Mouse (Mus musculus) adipocyte (in vitro differentiated cells): ENCODE data around the gene Capza1.
"Not testable (repeated sequence)": the region's sequence is repeated elsewhere in the genome, so short reads cannot be mapped to it uniquely, and the experiment has no call there.

Experiments used
- DNase-seq: peaks from one replicate; pipeline ENCODE4 v3.0.0-alpha.2; 2016; ENCODE audit warnings: low spot score

The Capza1 gene

GRCm38 (mm10) chr3:104863786-104864650, at the start of gene Capza1, which contains the start of gene St7l:
Gene Capza1, minus strand, starts transcription at chr3:104864505.
Gene St7l, plus strand, starts transcription at chr3:104864005.
- peak; percentile 91 for DNase-seq

- DNase-seq, result no peak
Measured at GRCm38 (mm10) chr3:104909195-104909594, 44.9 kb upstream of the Capza1 start.

DNA sequence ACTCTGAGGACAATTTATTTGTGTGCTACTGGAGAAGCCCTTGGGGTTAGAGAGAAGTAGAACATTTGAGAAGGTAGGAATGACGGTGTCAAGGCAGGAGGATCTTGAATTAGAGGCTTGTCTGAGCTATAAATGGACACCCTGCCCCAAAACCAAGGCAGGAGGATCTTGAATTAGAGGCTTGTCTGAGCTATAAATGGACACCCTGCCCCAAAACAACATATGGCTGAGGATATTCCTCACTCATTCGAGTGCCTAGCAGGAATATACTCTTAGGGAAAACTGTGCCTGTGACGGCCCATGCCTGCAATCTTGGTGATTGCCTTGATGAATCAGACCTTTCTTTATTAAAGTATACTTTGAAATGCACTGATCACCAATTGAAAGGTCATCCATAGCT, 41.7 kb upstream of the Capza1 start:
- no peak for DNase-seq

GRCm38 (mm10) chr3:104905389-104905788, 41.1 kb upstream of the Capza1 start:
- DNase-seq, result no peak

- DNase-seq, result no peak
Measured at GRCm38 (mm10) chr3:104901154-104901553, 36.8 kb upstream of the Capza1 start.

- no peak for DNase-seq
Measured at GRCm38 (mm10) chr3:104896141-104896540, 31.8 kb upstream of the Capza1 start.

- DNase-seq, result no peak
Measured at GRCm38 (mm10) chr3:104888585-104888984, 24.3 kb upstream of the Capza1 start.

DNA sequence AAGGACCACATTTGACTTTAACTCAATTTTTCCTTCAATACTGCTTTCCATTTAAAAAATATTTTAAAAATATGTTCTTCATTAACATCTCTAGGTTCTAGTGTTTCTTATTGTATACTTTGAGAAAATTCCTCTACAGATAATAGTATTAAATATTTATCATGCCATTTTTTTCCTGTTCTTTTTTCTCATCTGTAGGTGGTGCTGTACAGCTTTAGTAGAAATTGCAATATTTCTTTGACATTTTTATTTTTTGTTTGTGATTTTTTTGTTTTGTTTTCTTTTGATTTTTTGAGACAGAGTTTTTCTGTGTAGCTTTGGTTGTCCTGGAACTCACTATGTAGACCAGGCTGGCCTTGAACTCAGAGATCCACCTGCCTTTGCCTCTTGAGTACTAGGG, 5.3 kb upstream of the Capza1 start:
- no peak for DNase-seq

DNA sequence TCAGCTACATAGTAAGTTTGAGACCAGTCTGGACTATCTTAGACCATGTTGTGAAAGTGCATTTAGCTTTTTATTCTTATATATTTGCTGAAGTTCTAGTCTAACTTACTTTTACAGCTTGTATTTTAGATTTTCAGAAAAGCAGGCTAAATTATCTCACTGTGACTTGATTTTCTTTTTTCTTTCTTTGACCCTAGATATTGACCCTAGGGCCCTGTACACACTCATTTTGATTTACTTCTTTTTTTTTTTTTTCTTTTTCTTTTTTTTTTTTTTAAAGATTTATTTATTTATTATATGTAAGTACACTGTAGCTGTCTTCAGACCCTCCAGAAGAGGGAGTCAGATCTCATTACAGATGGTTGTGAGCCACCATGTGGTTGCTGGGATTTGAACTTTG, 2.4 kb upstream of the Capza1 start:
- not testable (repeated sequence) for DNase-seq

DNA sequence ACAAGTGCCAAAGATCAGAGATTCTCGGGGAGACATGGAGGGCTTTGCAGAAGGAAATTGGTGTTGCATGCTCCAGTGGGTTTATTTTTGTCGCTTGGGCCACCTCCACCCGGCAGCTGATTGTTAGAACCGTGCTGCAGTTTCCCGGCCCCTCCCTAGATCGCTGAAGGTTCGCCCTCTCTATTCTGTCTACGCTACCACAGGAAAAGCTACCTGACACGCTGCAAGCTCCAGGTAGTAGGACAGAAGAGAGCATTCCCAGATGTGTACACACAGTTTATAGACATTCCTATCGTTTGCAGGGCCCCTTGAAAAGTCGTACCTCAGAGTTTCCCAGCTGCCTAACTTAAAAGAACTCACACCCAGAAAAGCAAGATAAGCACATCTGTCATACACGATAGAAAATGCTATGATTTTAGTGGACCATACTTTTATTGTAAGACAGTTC, 1.1 kb upstream of the Capza1 start:
- DNase-seq, result no peak

DNA sequence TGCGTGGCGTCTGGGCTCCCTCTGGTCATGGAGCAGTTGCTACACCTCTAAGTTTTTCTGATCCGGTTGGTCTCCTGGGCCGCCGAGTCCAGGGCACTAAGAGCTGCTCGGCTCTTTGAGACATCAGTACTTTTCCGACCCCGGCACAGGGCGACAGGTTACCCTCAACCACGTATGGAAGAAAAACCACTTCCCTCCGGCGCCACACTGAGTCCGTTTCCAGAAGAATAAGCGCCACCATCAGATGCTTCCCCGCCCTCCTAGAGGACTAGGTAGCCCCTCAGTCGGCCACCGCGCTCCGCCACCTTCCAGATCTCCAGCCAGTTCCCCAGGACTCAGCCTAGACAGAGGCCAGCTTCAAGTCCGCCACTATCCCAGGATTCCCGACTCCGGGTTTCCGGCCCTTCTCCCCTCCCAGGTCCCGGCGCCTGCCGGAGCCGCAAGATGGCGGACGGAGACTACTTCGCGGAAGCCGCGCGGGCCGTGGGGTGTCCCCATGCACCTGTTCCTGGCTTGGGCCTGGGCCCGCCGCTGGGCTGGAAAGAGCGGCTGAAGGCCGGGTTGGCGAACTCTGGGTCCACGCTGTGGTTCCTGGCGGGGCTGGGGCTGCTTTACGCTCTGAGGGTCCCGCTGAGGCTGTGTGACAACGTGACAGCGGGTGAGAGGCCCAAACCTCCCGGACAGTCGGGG, 491 bp upstream of the Capza1 start:
- DNase-seq, result peak; percentile 90

GRCm38 (mm10) chr3:104858560-104858959, 5.7 kb downstream of the Capza1 start:
- no peak for DNase-seq

DNA sequence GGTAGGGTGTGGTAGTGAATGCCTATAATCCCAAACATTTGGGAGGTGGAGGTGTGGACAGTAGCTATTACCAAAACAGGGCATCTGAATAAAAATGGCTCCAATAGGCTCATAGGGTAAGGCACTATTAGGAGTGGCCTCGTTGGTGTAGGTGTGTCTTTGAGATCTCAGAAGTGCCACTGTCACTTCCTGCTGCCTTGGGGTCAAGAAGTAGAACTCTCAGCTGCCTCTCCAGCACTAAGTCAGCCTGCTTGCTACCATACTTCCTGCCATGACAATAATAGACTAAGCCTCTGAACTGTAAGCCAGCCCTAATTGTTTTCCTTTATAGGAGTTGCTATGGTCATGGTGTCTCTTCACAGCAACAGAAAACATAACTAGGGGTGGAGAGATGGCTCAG, 8.2 kb downstream of the Capza1 start:
- DNase-seq, result no peak

DNA sequence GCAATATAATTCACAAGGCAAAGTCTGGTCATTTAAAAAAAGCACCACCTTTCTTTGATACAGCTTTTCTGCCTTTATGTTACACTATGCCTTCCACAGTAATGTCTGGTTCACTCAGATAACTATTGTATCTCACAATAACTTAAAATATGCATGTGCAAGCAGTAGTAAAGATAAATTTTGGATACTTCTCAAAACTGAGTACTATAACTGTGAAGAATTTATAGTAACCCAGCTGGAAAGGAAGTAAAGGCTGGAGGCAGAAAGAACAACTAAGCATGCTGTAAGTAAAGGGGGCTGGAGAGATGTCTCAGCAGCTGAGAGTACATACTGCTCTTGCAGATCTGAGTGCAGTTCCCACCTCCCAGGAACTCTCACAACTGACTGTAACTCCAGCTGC, 9.4 kb downstream of the Capza1 start:
- DNase-seq, result no peak

DNA sequence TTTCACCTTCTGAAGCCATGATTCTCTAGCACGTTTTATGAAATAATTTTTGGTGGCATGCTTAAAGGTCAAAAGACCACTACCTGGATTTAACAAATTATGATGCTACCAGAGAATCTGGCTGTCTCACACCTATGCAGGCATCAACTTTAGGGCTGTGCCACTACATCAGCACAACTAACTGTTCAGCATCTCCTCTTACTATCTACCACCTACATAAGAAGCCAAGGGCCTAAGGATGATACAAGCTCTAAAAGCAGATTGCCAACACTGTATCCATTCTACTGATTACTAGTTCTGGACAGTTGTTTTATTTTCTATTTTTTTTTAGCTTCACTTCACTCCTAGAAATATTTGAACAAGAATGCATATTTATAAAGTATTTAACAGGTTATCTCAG, 9.8 kb downstream of the Capza1 start:
- no peak for DNase-seq

GRCm38 (mm10) chr3:104846601-104847000, 17.7 kb downstream of the Capza1 start:
- no peak for DNase-seq

GRCm38 (mm10) chr3:104841049-104841448, 23.3 kb downstream of the Capza1 start:
- no peak for DNase-seq

DNA sequence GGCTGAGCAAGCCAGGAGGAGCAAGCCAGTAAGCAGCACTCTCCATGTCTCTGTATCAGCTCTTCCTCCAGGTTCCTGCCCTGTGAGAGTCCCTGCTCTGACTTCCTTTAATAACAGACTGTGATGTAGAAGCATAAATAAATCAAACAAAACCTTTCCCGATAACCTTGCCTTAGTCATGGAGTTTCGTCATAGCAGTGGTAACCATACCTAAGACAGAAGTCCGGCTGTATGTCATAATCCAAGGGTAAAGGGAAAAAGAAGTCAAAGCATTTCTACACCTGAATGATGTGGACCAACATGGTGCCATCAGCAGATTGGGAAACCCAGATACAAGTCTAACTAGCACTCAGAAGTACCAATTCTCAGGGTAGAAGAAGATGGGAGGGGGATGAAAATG, 28.5 kb downstream of the Capza1 start:
- no peak for DNase-seq

GRCm38 (mm10) chr3:104822413-104822812, 41.9 kb downstream of the Capza1 start:
- DNase-seq, result no peak

DNA sequence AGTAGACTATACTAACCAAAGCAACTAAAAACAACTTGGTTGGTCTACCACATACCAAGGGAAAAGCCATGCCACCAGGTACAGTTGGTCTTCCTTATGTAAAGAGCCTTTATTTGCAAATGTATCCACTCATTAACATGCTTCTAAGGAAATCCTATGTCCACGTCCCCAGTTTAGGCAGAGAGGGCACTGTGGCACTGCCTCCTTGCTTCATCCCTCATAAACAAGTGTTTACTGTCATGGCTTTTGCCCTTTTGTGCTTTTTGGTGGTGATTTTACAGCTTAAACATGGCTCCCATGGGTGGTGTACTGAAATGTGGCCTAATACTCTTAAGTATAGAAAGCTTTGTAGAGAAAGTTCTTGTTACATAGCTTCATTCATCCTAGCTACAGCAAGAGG, 43.9 kb downstream of the Capza1 start:
- DNase-seq, result peak; percentile 40

DNA sequence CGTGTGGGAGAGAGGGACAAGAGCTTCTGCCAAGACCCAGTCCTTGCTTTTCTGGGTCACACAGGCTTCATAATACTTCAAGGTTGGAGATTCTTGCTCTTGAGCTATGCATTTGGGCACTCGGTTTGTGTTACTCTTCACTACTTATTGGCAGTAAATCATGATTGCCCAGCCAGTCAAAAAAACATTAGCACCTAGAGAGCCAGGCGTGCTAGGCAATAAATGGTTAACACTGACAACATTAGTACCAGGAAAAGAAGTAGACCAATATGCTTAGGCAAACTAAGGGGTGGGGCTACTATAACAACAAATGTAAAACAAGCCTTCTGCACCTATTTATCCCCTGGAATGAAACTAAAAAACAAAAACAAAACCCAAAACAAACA, 45.6 kb downstream of the Capza1 start:
- DNase-seq, result no peak

DNA sequence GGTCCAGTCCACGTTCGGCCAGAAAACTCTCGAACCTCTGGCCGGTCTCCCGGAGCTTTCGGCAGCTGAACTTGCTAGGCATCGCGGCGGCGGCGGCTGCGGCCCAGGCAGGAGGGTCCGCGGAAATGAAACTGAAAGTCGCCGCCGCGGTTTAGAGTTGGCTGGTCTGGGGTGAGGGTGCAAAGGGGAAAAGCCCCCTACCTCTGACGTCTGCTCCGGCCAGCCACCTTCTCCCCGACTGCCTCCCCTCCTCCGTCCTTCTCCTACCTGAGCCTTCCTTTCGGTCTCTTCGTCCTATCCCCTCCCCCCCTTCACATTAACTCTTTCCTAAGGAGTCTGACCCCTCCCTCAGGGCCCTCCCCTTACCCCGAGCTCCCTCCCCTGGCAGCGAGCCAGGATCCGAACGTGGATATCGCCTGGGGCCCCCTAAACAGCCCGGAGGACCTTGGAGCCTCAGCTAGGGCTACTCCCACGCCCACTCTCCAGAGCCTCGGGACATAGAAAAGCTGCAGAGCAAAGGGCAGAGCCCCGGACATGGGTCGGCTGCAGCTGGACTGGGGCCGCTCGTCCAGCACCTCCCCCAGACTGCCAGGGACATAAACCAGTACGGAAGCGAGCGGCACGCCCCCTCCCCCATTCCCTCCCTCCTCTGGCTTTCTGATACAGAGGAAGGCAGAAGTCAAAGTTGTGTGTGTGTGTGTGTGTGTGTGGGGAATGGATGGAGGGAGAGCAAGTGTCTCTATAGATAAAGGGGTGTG, 46.1 kb downstream of the Capza1 start, which contains the start of gene Mov10:
Mov10 (minus strand) TSS at position 573 of the 758 bp plus-strand sequence.
- peak; percentile 93 for DNase-seq
